Comparison of ENCODE assay signal across 15 mouse cellular contexts in genomic region chr11:68761155-68761554, GRCm38 (mm10).
"Had no signal": no experiment of that assay in that cellular context is flagged by ENCODE, and none has a peak within 500 bp of the region (broad histone marks: within the 10 kb centered on the region; RNA-seq: fewer than 3 reads in every experiment).

No protein-coding gene starts in this region.

- H3K9me3 ChIP-seq: lung, embryonic 15.5 days; megakaryocyte, embryonic 14.5 days; midbrain, embryonic 13.5 days; midbrain, embryonic 15.5 days; neural tube, embryonic 12.5 days had no signal

- H3K4me3 ChIP-seq: lung, embryonic 15.5 days; megakaryocyte, embryonic 14.5 days; midbrain, embryonic 13.5 days; midbrain, embryonic 15.5 days; neural tube, embryonic 12.5 days had no signal

- DNase-seq: liver, postnatal 0 days; lung, adult 2 months; lung, postnatal 14 days; lung, postnatal 36 days; right cerebral cortex, postnatal 14 days; thymus, adult 18-20 months; thymus, postnatal 14 days; thymus, postnatal 36 days had no signal

- H3K4me2 ChIP-seq: lung, embryonic 15.5 days; midbrain, embryonic 11.5 days; midbrain, embryonic 13.5 days; midbrain, embryonic 15.5 days; neural tube, embryonic 12.5 days had no signal

- H3K27ac ChIP-seq: lung, embryonic 15.5 days; macrophage; midbrain, embryonic 13.5 days; midbrain, embryonic 15.5 days; neural tube, embryonic 12.5 days had no signal

- H3K27me3 ChIP-seq: lung, embryonic 15.5 days; midbrain, embryonic 13.5 days; midbrain, embryonic 15.5 days; neural tube, embryonic 12.5 days had no signal

- H3K4me1 ChIP-seq: lung, embryonic 15.5 days; megakaryocyte, embryonic 14.5 days; midbrain, embryonic 15.5 days; neural tube, embryonic 12.5 days had no signal

- H3K9ac ChIP-seq: liver, postnatal 0 days; lung, embryonic 15.5 days; midbrain, embryonic 13.5 days; midbrain, embryonic 15.5 days; neural tube, embryonic 12.5 days had no signal
